Mouse (Mus musculus): ENCODE measurements around the gene Rasgrp3.

Gene Rasgrp3

DNA sequence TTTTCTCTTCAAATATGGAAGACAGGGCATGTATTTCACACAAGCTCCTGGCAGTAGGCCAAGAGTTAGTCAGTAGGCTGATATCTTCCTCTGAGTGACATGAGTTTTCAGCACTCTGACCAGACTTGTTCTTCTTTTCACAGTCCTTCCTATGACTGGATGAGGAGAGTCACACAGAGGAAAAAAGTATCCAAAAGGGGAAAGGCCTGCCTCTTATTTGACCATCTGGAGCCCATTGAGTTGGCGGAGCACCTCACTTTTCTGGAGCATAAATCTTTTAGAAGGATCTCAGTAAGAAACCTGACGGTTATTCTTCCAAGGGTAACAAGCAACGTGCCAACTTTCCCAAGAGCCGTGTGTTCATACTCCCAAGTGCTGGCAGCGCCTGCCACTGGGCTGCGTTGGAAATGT is 62.5 kb downstream of the Rasgrp3 start:
- no peak for DNase-seq (ENCODE audit: low read depth, low spot score)

DNA sequence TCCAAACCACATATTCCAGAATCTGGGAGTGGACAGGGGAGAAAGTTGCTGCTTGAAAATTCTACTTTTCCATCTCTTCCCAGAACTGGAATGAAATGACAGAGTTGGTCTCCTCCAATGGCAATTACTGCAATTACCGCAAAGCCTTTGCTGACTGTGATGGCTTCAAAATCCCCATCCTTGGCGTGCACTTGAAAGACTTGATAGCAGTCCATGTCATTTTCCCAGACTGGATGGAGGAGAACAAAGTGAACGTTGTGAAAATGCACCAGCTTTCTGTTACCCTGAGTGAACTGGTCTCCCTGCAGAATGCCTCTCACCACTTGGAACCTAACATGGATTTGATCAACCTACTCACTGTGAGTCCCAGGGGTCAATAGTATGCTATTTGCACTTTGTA is 67.3 kb downstream of the Rasgrp3 start:
- DNase-seq (ENCODE audit: low read depth, low spot score): no peak

DNA sequence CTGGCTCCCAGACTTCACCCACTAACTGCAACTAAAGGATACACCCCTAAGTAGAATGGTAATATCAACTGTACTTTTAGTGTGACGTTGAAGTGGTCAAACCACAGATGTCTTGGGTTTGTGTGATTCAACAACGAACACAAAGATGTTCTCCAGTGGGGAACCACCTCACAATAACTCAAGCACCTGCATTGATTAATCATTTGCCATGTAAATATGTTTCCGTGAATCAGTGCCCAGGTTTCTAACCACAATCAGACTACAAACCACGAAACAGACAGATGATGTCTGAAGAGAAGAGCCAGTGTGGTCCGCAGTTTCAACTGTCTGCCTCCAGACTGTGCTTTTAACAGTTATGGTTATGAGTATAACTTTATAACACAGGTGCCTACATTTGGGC is 69.4 kb downstream of the Rasgrp3 start:
- peak; percentile 93 for DNase-seq (ENCODE audit: low read depth, low spot score)

DNA sequence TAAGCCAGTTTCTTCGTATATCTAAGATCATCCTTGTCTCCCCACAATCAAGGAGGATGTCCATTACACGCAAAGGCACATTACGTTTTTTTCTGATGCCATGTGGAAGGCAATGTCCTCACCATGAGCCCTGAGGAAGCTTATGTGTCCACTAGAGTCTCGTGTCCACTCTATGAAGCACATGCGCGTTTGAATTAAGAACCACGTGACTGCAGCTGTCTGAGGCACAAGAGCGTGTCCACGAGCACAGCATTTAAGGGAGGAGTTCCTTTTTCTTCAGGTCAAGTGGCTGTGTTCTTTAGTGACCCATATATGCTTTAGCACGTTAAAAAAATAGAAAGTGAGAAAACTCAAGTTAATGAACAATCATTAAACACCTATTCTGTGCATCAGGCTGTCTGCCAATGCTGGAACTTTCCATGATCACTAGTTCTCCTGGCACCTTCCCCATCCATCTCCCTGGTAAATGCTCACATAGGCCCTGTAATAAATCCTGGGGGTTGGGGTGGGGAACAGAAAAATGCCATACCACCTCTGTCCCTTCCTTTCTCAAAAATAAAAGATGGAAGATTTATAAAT is 70.5 kb downstream of the Rasgrp3 start:
- DNase-seq (ENCODE audit: low read depth, low spot score): peak; percentile 85

DNA sequence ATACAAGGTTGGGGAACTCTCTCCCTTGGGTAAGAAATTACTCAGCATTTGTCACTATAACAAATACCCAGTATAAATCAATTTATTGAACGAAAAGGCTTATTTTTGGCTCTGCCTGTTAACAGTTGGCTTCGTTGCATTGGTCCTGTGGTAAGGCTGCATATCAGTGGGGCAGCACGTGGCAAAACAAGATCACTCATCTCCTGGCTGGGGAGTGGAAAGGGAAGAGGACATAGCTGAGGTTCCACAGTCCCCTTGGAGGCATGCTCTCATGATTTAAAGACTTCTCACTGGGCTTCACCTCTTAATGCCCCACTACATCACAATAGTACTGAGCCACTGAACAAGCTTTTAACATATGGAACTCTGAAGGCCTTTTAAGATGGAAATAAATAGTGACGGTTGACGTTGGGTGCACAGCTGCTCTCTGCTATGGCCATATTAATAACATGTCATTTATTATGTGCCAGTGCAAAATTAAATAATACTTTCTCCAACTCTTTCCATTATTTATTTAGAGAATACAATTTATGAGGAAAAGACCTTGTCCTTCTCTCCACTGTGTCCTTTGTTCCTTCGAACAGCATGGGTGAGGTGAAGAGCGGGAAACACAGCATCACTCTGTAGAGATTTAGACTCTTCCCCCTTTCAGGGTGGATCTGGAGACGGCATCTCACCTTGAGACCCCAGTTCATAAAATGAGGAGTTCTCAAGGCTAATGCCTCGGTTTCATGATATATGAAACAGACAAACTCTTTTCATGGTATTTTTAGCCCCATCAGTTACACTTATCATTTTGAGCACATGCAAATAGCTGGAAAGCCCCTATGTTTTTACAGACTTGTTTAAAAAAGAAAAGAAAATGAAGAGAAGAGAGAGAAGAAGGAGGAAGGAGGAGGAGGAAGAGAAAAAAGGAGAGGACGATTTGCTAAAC is 71.3 kb downstream of the Rasgrp3 start:
- DNase-seq (ENCODE audit: low read depth, low spot score): peak; percentile 84

DNA sequence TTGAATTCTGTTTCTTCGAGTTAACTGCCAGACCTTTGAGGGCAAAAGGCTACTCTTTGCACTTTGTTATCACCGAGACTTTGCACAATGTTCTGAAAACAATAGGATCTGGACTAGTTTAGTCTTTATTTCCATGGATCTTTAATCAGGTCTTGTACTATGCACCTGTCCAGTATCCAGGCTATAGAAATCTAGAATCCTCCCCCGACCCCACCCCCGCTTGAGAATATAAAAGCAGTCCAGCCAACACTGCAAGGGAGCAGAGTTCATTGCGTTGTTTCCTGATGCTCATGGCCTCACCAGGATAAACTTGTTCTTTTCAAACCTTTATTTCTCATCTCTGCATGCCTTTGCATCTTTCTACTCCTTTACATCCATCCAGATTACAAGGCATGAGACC is 73.6 kb downstream of the Rasgrp3 start:
- DNase-seq (ENCODE audit: low read depth, low spot score): no peak

- no peak for DNase-seq (ENCODE audit: low read depth, low spot score)
Measured at GRCm38 (mm10) chr17:75516591-75516990, 80.9 kb downstream of the Rasgrp3 start.

GRCm38 (mm10) chr17:75518181-75518901 is 82.6 kb downstream of the Rasgrp3 start:
- peak; percentile 88 for DNase-seq (ENCODE audit: low read depth, low spot score)

GRCm38 (mm10) chr17:75519239-75519900 is 83.7 kb downstream of the Rasgrp3 start:
- DNase-seq (ENCODE audit: low read depth, low spot score): peak; percentile 59

GRCm38 (mm10) chr17:75521236-75521842 is 85.6 kb downstream of the Rasgrp3 start:
- no peak for DNase-seq (ENCODE audit: low read depth, low spot score)

GRCm38 (mm10) chr17:75522347-75523065 is 86.8 kb downstream of the Rasgrp3 start:
- DNase-seq (ENCODE audit: low read depth, low spot score): no peak

DNA sequence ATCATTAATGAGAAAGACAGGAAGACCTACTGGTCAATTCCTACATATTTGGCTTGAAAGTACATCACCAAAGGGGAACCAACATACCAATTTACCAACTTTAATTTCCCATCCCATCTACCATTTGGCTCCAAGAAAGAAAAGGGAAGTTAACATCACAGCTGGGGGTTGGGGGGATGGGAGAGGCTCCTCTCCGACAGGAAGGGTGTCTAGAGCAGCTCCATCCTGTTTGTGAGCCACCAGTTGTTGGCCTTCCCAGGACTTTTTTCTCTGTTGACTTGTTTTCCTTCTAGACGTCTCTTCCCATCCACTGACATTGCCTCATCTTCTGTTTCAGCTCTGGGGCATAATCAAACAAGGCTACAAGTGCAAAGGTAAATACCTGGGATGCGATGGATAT is 88.1 kb downstream of the Rasgrp3 start:
- DNase-seq (ENCODE audit: low read depth, low spot score): no peak

- DNase-seq (ENCODE audit: low read depth, low spot score): no peak
Measured at GRCm38 (mm10) chr17:75526411-75526810, 90.7 kb downstream of the Rasgrp3 start.

- no peak for DNase-seq (ENCODE audit: low read depth, low spot score)
Measured at GRCm38 (mm10) chr17:75529222-75529935, 93.7 kb downstream of the Rasgrp3 start.

DNA sequence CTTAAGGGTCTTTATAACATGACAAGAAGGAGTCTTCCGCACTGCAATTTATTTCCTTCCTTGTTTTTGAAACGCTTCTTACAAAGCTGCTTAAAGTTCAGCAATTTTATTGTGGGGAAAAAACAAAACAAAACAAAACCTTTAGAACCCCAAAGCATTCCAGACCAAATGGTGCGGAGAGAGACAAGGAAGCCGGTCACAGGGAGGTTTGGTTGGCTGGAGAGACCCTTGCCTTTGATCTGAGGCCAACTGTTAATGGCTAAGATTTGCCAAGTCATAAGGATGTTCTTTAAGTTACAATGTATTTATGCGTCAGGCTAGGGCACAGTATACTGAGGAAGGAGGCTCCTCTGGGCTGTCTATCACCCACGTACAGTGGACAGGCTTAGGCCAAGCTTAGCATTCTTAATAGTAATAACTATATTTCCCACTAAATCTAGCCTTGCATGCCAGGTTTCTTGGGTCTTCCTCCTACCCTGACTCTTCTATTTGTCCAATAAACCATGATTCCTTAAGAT is 96.8 kb downstream of the Rasgrp3 start:
- DNase-seq (ENCODE audit: low read depth, low spot score): no peak

- peak; percentile 50 for DNase-seq (ENCODE audit: low read depth, low spot score)
Measured at GRCm38 (mm10) chr17:75534314-75535020, 98.8 kb downstream of the Rasgrp3 start.

DNA sequence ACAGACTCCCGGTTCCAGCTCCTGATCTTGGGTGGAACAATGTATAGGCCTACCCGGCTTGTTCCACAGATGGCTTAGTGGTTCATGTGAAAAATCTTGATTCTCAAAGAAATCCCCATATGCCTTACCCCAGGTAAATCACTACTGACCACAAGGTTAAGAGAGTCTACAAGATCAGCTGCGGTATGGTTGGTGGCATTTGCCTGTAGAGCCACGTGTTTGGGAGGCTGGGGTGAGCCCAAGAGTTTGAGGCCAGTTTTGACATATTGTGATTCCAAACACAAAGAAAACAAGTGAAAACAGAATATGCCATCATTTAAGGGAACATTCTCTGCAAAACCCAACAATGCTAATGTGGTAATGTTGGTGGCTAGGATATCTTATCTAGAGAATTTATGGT is 99.9 kb downstream of the Rasgrp3 start:
- no peak for DNase-seq (ENCODE audit: low read depth, low spot score)

DNA sequence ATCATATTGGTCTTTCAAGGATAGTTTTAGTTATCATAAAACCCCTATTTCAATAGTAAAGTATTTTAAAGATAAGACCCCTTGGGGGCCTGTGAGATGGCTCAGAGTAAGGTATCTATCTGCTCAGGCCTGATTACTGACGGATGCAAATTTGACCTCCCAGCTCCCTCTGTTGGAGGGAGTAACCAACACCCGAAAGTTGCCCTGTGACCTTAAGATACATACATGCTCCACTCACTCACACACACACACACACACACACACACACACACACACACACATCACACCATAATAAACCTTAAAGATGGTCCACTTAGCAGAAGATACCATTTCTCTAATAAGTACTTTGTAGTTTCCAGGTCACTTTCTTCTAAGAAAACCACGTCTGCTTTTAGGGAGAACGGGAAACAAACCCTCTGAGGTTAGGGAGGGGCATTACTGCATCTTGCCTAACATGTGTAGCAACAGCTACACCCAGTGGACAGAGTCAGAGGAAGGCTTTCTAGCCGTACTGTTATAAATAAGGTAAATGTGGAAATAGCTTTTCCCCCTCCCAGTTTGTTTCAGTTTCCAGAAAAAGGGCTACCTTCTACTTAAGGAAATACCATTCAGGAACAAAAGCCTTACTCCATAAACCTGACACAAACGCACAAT is 100.8 kb downstream of the Rasgrp3 start:
- peak; percentile 84 for DNase-seq (ENCODE audit: low read depth, low spot score)

- no peak for DNase-seq (ENCODE audit: low read depth, low spot score)
Measured at GRCm38 (mm10) chr17:75537050-75537445, 101.4 kb downstream of the Rasgrp3 start.
